Mouse (Mus musculus): ENCODE results near the gene Aktip.

Aktip gene

GRCm38 (mm10) chr8:91199876-91200275 lies at the start of gene Aktip:
Gene Aktip, minus strand, starts transcription at chr8:91199976.
- DNase-seq (ENCODE audit: low read depth, low spot score) = no peak

GRCm38 (mm10) chr8:91245821-91246454 lies 46.2 kb upstream of the Aktip start:
- DNase-seq (ENCODE audit: low read depth, low spot score) = no peak

GRCm38 (mm10) chr8:91242721-91243120 lies 42.9 kb upstream of the Aktip start:
- no peak for DNase-seq (ENCODE audit: low read depth, low spot score)

- DNase-seq (ENCODE audit: low read depth, low spot score) = no peak
Measured at GRCm38 (mm10) chr8:91241873-91242519, 42.2 kb upstream of the Aktip start.

GRCm38 (mm10) chr8:91241371-91241770 lies 41.6 kb upstream of the Aktip start:
- DNase-seq (ENCODE audit: low read depth, low spot score) = no peak

GRCm38 (mm10) chr8:91237191-91237590 lies 37.4 kb upstream of the Aktip start:
- DNase-seq (ENCODE audit: low read depth, low spot score) = no peak

GRCm38 (mm10) chr8:91234097-91234496 lies 34.3 kb upstream of the Aktip start:
- no peak for DNase-seq (ENCODE audit: low read depth, low spot score)

GRCm38 (mm10) chr8:91227421-91227841 lies 27.7 kb upstream of the Aktip start:
- no peak for DNase-seq (ENCODE audit: low read depth, low spot score)

- DNase-seq (ENCODE audit: low read depth, low spot score) = no peak
Measured at GRCm38 (mm10) chr8:91224227-91224626, 24.5 kb upstream of the Aktip start.

- no peak for DNase-seq (ENCODE audit: low read depth, low spot score)
Measured at GRCm38 (mm10) chr8:91221841-91222240, 22.1 kb upstream of the Aktip start.

- DNase-seq (ENCODE audit: low read depth, low spot score) = no peak
Measured at GRCm38 (mm10) chr8:91218271-91218670, 18.5 kb upstream of the Aktip start.

- no peak for DNase-seq (ENCODE audit: low read depth, low spot score)
Measured at GRCm38 (mm10) chr8:91217062-91217905, 17.5 kb upstream of the Aktip start.

GRCm38 (mm10) chr8:91214287-91214686 lies 14.5 kb upstream of the Aktip start:
- DNase-seq (ENCODE audit: low read depth, low spot score) = no peak

GRCm38 (mm10) chr8:91212948-91213347 lies 13.2 kb upstream of the Aktip start:
- no peak for DNase-seq (ENCODE audit: low read depth, low spot score)

GRCm38 (mm10) chr8:91209658-91210057 lies 9.9 kb upstream of the Aktip start:
- DNase-seq (ENCODE audit: low read depth, low spot score) = no peak

GRCm38 (mm10) chr8:91207676-91208075 lies 7.9 kb upstream of the Aktip start:
- DNase-seq (ENCODE audit: low read depth, low spot score) = no peak

GRCm38 (mm10) chr8:91205897-91206296 lies 6.1 kb upstream of the Aktip start:
- no peak for DNase-seq (ENCODE audit: low read depth, low spot score)

GRCm38 (mm10) chr8:91201184-91201583 lies 1.4 kb upstream of the Aktip start:
- DNase-seq (ENCODE audit: low read depth, low spot score) = peak; percentile 27

GRCm38 (mm10) chr8:91198036-91198435 lies 1.7 kb downstream of the Aktip start:
- DNase-seq (ENCODE audit: low read depth, low spot score) = peak; percentile 20

GRCm38 (mm10) chr8:91197233-91197632 lies 2.5 kb downstream of the Aktip start:
- DNase-seq (ENCODE audit: low read depth, low spot score) = no peak

- peak; percentile 53 for DNase-seq (ENCODE audit: low read depth, low spot score)
Measured at GRCm38 (mm10) chr8:91196661-91197060, 3.1 kb downstream of the Aktip start.

- DNase-seq (ENCODE audit: low read depth, low spot score) = no peak
Measured at GRCm38 (mm10) chr8:91194081-91194480, 5.7 kb downstream of the Aktip start.

All from ZHBTc4 (cell line).